31 mouse cellular contexts compared by ENCODE assay signal in the genomic region with DNA sequence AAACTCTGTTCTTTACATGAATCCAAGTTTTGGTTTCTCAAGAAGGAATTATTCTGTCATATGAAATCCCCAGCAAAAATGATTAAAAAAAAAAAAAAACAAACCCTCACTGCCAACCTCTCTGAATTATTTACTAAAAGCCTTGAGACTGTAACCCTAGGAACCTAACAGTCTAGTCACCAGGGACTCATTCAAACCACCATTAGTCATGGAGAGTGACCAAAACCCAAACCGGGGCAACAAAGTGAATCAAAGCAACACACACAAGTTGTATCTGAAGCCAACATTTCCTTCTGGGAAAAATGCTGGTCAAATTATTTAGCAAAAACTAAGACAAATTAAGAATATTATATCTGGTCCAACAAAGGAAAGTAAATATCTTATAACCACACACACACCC. TPM values are rescaled to one million over a fixed set of nuclear protein-coding genes. Genes with fewer than 3 reads are reported as not detected.
DNase-seq lines count a peak whose midpoint lies in the region; ATAC-seq and TF ChIP-seq lines count a peak whose summit lies in the region.
"Had no signal": no experiment of that assay in that cellular context is flagged by ENCODE, and none has a peak within 500 bp of the region (broad histone marks: within the 10 kb centered on the region; RNA-seq: fewer than 3 reads in every experiment).

No protein-coding gene starts in this region.

- no peak overlapping the region for H3K4me3 ChIP-seq in intestine, postnatal 0 days (ENCODE audit: low read depth, low read length)
- H3K4me3 ChIP-seq in intestine, embryonic 15.5 days (replicated peaks), result no peak overlapping the region
- no peak overlapping the region for H3K4me3 ChIP-seq in liver, embryonic 16.5 days (ENCODE audit: low read depth, low read length)
- no peak overlapping the region for H3K4me3 ChIP-seq in liver, embryonic 11.5 days (ENCODE audit: low read depth, low read length)
- H3K4me3 ChIP-seq in CH12.LX (replicated peaks in 1 of 3; ENCODE audit: low read depth in 2 of 3, low read length in 2 of 3, poor library complexity in 1 of 3) (no peak overlapping the region), myocyte (no peak overlapping the region)
- H3K4me3 ChIP-seq: heart, embryonic 12.5 days; hindbrain, embryonic 10.5 days; limb, embryonic 10.5 days; midbrain, embryonic 15.5 days had no signal

- TF ChIP-seq EP300 in CH12.LX (IDR thresholded peaks at IDR 0.05; ENCODE audit: low read length), result no peak

- 81% methylated on average over 1 of the region's 1 CpGs for WGBS in intestine, postnatal 0 days
- WGBS in intestine, embryonic 15.5 days, result 93% methylated on average over 1 of the region's 1 CpGs
- 85% methylated on average over 1 of the region's 1 CpGs for WGBS in liver, embryonic 16.5 days (ENCODE audit: insufficient replicate concordance)
- 97% methylated on average over 1 of the region's 1 CpGs for WGBS in liver, embryonic 11.5 days

- H3K79me2 ChIP-seq in CH12.LX (replicated peaks; ENCODE audit: control insufficient read depth, extremely low read depth, insufficient read depth, poor library complexity, severe bottlenecking) (peaks cover 49% of the 10 kb centered on the region), myocyte (ENCODE audit: control insufficient read depth, insufficient read depth) (peaks cover 67% of the 10 kb centered on the region)

- no peaks in the 10 kb centered on the region for H3K27me3 ChIP-seq in intestine, postnatal 0 days (replicated peaks; ENCODE audit: control insufficient read depth, insufficient read depth, low read length)
- no peaks in the 10 kb centered on the region for H3K27me3 ChIP-seq in intestine, embryonic 15.5 days (replicated peaks)
- no peaks in the 10 kb centered on the region for H3K27me3 ChIP-seq in liver, embryonic 16.5 days (ENCODE audit: control insufficient read depth, insufficient read depth, low read depth, low read length)
- no peaks in the 10 kb centered on the region for H3K27me3 ChIP-seq in liver, embryonic 11.5 days (replicated peaks; ENCODE audit: control insufficient read depth, insufficient read depth, low read length)
- H3K27me3 ChIP-seq in CH12.LX (replicated peaks) (no peaks in the 10 kb centered on the region), myocyte (ENCODE audit: control insufficient read depth, insufficient read depth, insufficient read length) (no peaks in the 10 kb centered on the region)
- H3K27me3 ChIP-seq: heart, embryonic 12.5 days; liver, embryonic 13.5 days; midbrain, embryonic 15.5 days had no signal

- H3K27ac ChIP-seq in intestine, postnatal 0 days (ENCODE audit: low read depth, low read length), result no peak overlapping the region
- no peak overlapping the region for H3K27ac ChIP-seq in intestine, embryonic 15.5 days
- H3K27ac ChIP-seq in liver, embryonic 16.5 days (ENCODE audit: low read length), result no peak overlapping the region
- H3K27ac ChIP-seq in liver, embryonic 11.5 days (ENCODE audit: low read depth, low read length), result no peak overlapping the region
- H3K27ac ChIP-seq in CH12.LX (ENCODE audit: insufficient read depth, low read depth), result no peak overlapping the region
- H3K27ac ChIP-seq: hindbrain, embryonic 10.5 days; limb, embryonic 10.5 days; liver, embryonic 13.5 days; midbrain, embryonic 15.5 days had no signal

- in situ Hi-C loops in CH12.LX (cut with MboI; ENCODE audit: low pct_ligation_motif_present, low pct_unique_long_range_greater_than_20kb, low sequenced_read_pairs), result loop anchor here (10.0 kb wide), 1 partner anchor 122 kb away; no protein-coding TSS in a partner anchor

- no peak for ATAC-seq in intestine, postnatal 0 days
- ATAC-seq in intestine, embryonic 15.5 days, result no peak
- no peak for ATAC-seq in liver, embryonic 16.5 days (ENCODE audit: low read depth)
- no peak for ATAC-seq in liver, embryonic 11.5 days (replicated peaks; ENCODE audit: low FRiP score)
- ATAC-seq: forebrain, embryonic 16.5 days; hindbrain, embryonic 16.5 days; midbrain, embryonic 15.5 days had no signal

- no peak for TF ChIP-seq CTCF in intestine, postnatal 0 days (IDR thresholded peaks at IDR 0.05; ENCODE audit: low read depth)
- no peak for TF ChIP-seq CTCF in CH12.LX (conservative IDR thresholded peaks at IDR 0.05 in 1 of 2, IDR thresholded peaks at IDR 0.05 in 1 of 2; ENCODE audit: low read depth in 2 of 2, low read length in 2 of 2)

- H3K9me3 ChIP-seq in intestine, postnatal 0 days (ENCODE audit: control insufficient read depth), result no peaks in the 10 kb centered on the region
- no peaks in the 10 kb centered on the region for H3K9me3 ChIP-seq in intestine, embryonic 15.5 days
- no peaks in the 10 kb centered on the region for H3K9me3 ChIP-seq in liver, embryonic 16.5 days (replicated peaks; ENCODE audit: control insufficient read depth, low read length)
- no peaks in the 10 kb centered on the region for H3K9me3 ChIP-seq in liver, embryonic 11.5 days (ENCODE audit: control insufficient read depth, low read length)
- H3K9me3 ChIP-seq in CH12.LX (replicated peaks; ENCODE audit: low read length), result peaks cover 10% of the 10 kb centered on the region
- H3K9me3 ChIP-seq: limb, embryonic 10.5 days; midbrain, embryonic 15.5 days had no signal

- DNase-seq in liver, embryonic 11.5 days (ENCODE audit: low spot score), result no peak
- DNase-seq in CH12.LX (ENCODE audit: extremely low read depth), result peak; percentile 42
- no peak for DNase-seq in embryo, embryonic 10.5 days (ENCODE audit: low spot score)
- no peak for DNase-seq in c-Kit-positive CD71-positive TER-119-positive erythroid progenitor cells, embryonic 14.5 days (ENCODE audit: low spot score)
- DNase-seq: cerebellum, adult 8-10 months; cerebellum, postnatal 36 days; gastrocnemius, postnatal 25 days; heart, adult 18-20 months; heart, postnatal 10 days; liver, embryonic 13.5 days; lung, postnatal 4 days; right cerebral cortex, adult 18-20 months; spleen, adult 18-20 months had no signal

- H3K4me2 ChIP-seq in intestine, postnatal 0 days (replicated peaks; ENCODE audit: low read depth), result peak overlapping the region; percentile 39; the same call in 1 of the 2 replicates
- no peak overlapping the region for H3K4me2 ChIP-seq in intestine, embryonic 15.5 days (replicated peaks)
- 0 out of 2 replicates have a peak overlapping the region, but pooled peaks have one; percentile 15 for H3K4me2 ChIP-seq in liver, embryonic 16.5 days (ENCODE audit: low read depth, low read length)
- H3K4me2 ChIP-seq in liver, embryonic 11.5 days, result no peak overlapping the region
- H3K4me2 ChIP-seq in CH12.LX (ENCODE audit: insufficient read depth, low read depth, poor library complexity, severe bottlenecking), result no peak overlapping the region
- peak overlapping the region; percentile 88 for H3K4me2 ChIP-seq in myocyte (ENCODE audit: low read depth)
- H3K4me2 ChIP-seq: heart, embryonic 12.5 days had no signal

- TF ChIP-seq POLR2A in CH12.LX (IDR thresholded peaks at IDR 0.05; ENCODE audit: low read depth, low read length) (no peak), myocyte (IDR thresholded peaks at IDR 0.05; ENCODE audit: insufficient read length, low read depth) (no peak)

- peaks cover 26% of the 10 kb centered on the region for H3K4me1 ChIP-seq in intestine, postnatal 0 days (replicated peaks; ENCODE audit: control insufficient read depth, insufficient read depth, low read length)
- peaks cover 32% of the 10 kb centered on the region for H3K4me1 ChIP-seq in intestine, embryonic 15.5 days (replicated peaks)
- H3K4me1 ChIP-seq in liver, embryonic 16.5 days (ENCODE audit: control insufficient read depth, low read depth, low read length), result peaks cover 22% of the 10 kb centered on the region
- peaks cover 18% of the 10 kb centered on the region for H3K4me1 ChIP-seq in liver, embryonic 11.5 days (replicated peaks; ENCODE audit: control insufficient read depth, insufficient read depth, low read length)
- peaks cover 0 to 40% of the 10 kb centered on the region in 2 experiments; a peak in 2 of 4 replicates for H3K4me1 ChIP-seq in CH12.LX (ENCODE audit: control insufficient read depth in 1 of 2, insufficient read depth in 2 of 2)

- H3K36me3 ChIP-seq in intestine, postnatal 0 days (ENCODE audit: control insufficient read depth, insufficient read depth), result peaks cover 33% of the 10 kb centered on the region
- peaks cover 37% of the 10 kb centered on the region for H3K36me3 ChIP-seq in intestine, embryonic 15.5 days
- peaks cover 30% of the 10 kb centered on the region for H3K36me3 ChIP-seq in liver, embryonic 16.5 days (ENCODE audit: control insufficient read depth, insufficient read depth)
- peaks cover 32% of the 10 kb centered on the region for H3K36me3 ChIP-seq in liver, embryonic 11.5 days (ENCODE audit: control insufficient read depth, insufficient read depth, low read length)
- H3K36me3 ChIP-seq in CH12.LX (replicated peaks in 1 of 2; ENCODE audit: control insufficient read depth in 1 of 2, insufficient read depth in 1 of 2, low read length in 1 of 2) (peaks cover 38 to 54% of the 10 kb centered on the region in 2 experiments), myocyte (ENCODE audit: control insufficient read depth, insufficient read depth) (peaks cover 39% of the 10 kb centered on the region)

- no peak overlapping the region for H3K9ac ChIP-seq in intestine, postnatal 0 days (ENCODE audit: low read depth, low read length)
- no peak overlapping the region for H3K9ac ChIP-seq in intestine, embryonic 15.5 days
- no peak overlapping the region for H3K9ac ChIP-seq in liver, embryonic 16.5 days (ENCODE audit: low read depth, low read length)
- no peak overlapping the region for H3K9ac ChIP-seq in liver, embryonic 11.5 days (ENCODE audit: low read depth, low read length)
- no peak overlapping the region for H3K9ac ChIP-seq in CH12.LX (ENCODE audit: insufficient read depth, low read depth)
- H3K9ac ChIP-seq: heart, embryonic 12.5 days; liver, embryonic 13.5 days; midbrain, embryonic 15.5 days had no signal

- no peak overlapping the region for H3ac ChIP-seq in myocyte (ENCODE audit: control insufficient read depth, insufficient read length)

- dilution Hi-C loops in CH12.LX (cut with MboI; ENCODE audit: extremely low pct_ligation_motif_present, extremely low pct_unique_long_range_greater_than_20kb, low sequenced_read_pairs), result no loop called here

- no peak for TF ChIP-seq RAD21 in CH12.LX (IDR thresholded peaks at IDR 0.05; ENCODE audit: low read depth, low read length)

RNA-seq across cellular contexts. Expression of a gene that starts 3.3 kb away (rescaled TPM):
- polyA plus RNA-seq in intestine, postnatal 0 days (2015; fragmentation: Nextera tagmentation; extraction: Ambion mirVana), result 702 and 713 TPM in 2 replicates
- polyA plus RNA-seq in intestine, embryonic 15.5 days (2015; fragmentation: Nextera tagmentation; extraction: Ambion mirVana), result 632 and 657 TPM in 2 replicates
- 187 and 207 TPM in 2 replicates for polyA plus RNA-seq in liver, embryonic 16.5 days (2015; fragmentation: Nextera tagmentation; extraction: Ambion mirVana)
- 367 and 381 TPM in 2 replicates for polyA plus RNA-seq in liver, embryonic 11.5 days (2014; fragmentation: Nextera tagmentation; extraction: Ambion mirVana)
- 472 and 530 TPM in 2 replicates for total RNA-seq in CH12.LX (2012; rRNA removed)
- 435 and 438 TPM in 2 replicates for total RNA-seq in CH12.LX (2014; rRNA removed)
- 738 and 809 TPM in 2 replicates for polyA plus RNA-seq in CH12.LX (2012; ENCODE audit: insufficient read length, low read depth)
- polyA plus RNA-seq in myocyte (2012; fragmentation: generic; extraction: Trizol), result 381 TPM

RNA-seq across cellular contexts. Expression of a gene that starts 36.8 kb away (rescaled TPM):
- polyA plus RNA-seq in intestine, postnatal 0 days (2015; fragmentation: Nextera tagmentation; extraction: Ambion mirVana), result 6.6 and 7.0 TPM in 2 replicates
- 10.9 and 11.2 TPM in 2 replicates for polyA plus RNA-seq in intestine, embryonic 15.5 days (2015; fragmentation: Nextera tagmentation; extraction: Ambion mirVana)
- polyA plus RNA-seq in liver, embryonic 16.5 days (2015; fragmentation: Nextera tagmentation; extraction: Ambion mirVana), result 0.16 and 0.27 TPM in 2 replicates
- 0.36 and 0.48 TPM in 2 replicates for polyA plus RNA-seq in liver, embryonic 11.5 days (2014; fragmentation: Nextera tagmentation; extraction: Ambion mirVana)
- total RNA-seq in CH12.LX (2012; rRNA removed) (not detected in 2 replicates), CH12.LX (2014; rRNA removed) (not detected in 2 replicates)
- polyA plus RNA-seq in CH12.LX (2012; ENCODE audit: insufficient read length, low read depth) (not detected in 2 replicates), myocyte (2012; fragmentation: generic; extraction: Trizol) (0.01 TPM)
- total RNA-seq: gastrocnemius, postnatal 25 days; megakaryocyte-erythroid progenitor cell, adult 5-6 weeks had no signal
- polyA plus RNA-seq: forebrain, embryonic 16.5 days had no signal

RNA-seq across cellular contexts. Expression of a gene that starts 56.0 kb away (rescaled TPM):
- not detected in 2 replicates for polyA plus RNA-seq in intestine, postnatal 0 days (2015; fragmentation: Nextera tagmentation; extraction: Ambion mirVana)
- polyA plus RNA-seq in intestine, embryonic 15.5 days (2015; fragmentation: Nextera tagmentation; extraction: Ambion mirVana), result not detected in 2 replicates
- not detected in 2 replicates for polyA plus RNA-seq in liver, embryonic 16.5 days (2015; fragmentation: Nextera tagmentation; extraction: Ambion mirVana)
- not detected in 2 replicates for polyA plus RNA-seq in liver, embryonic 11.5 days (2014; fragmentation: Nextera tagmentation; extraction: Ambion mirVana)
- not detected in 2 replicates for total RNA-seq in CH12.LX (2012; rRNA removed)
- not detected in 2 replicates for total RNA-seq in CH12.LX (2014; rRNA removed)
- polyA plus RNA-seq in CH12.LX (2012; ENCODE audit: insufficient read length, low read depth), result not detected in 2 replicates
- not detected for polyA plus RNA-seq in myocyte (2012; fragmentation: generic; extraction: Trizol)
- total RNA-seq: adrenal gland, adult 18-20 months; gastrocnemius, postnatal 25 days; heart, adult 18-20 months; heart, postnatal 10 days; layer of hippocampus, postnatal 10 days; megakaryocyte-erythroid progenitor cell, adult 5-6 weeks had no signal
- polyA plus RNA-seq: embryonic facial prominence, embryonic 14.5 days; forebrain, embryonic 16.5 days; heart, embryonic 12.5 days; hindbrain, embryonic 10.5 days; hindbrain, embryonic 16.5 days; large intestine, adult 2 months; limb, embryonic 10.5 days; liver, embryonic 13.5 days; lung, embryonic 16.5 days; midbrain, embryonic 15.5 days; neural tube, embryonic 14.5 days; urinary bladder, adult 2 months had no signal

Comparison
In these comparisons a context has a peak if more than half of its experiments do, and no peak if none do; other contexts are left out.
1. H3K4me2 ChIP-seq: peak in intestine, postnatal 0 days (single experiment), liver, embryonic 16.5 days (single experiment) and myocyte (single experiment); none in intestine, embryonic 15.5 days (single experiment), liver, embryonic 11.5 days (single experiment) and CH12.LX (single experiment).